Mouse (Mus musculus) megakaryocyte, embryonic 14.5 days (primary cell): ENCODE results near the gene Tcf12. TPM values are rescaled to one million over a fixed set of nuclear protein-coding genes. Genes with fewer than 3 reads are reported as not detected.

Experiments
- H3K27me3 ChIP-seq: replicated peaks from 2 replicates; pipeline ENCODE3; 2012; ENCODE audit warnings: inconsistent platforms
- H3K36me3 ChIP-seq: replicated peaks from 2 replicates; pipeline ENCODE3; 2012; ENCODE audit warnings: low read length, inconsistent platforms, mixed read lengths
- H3K4me1 ChIP-seq: 2 replicates; pipeline ENCODE4 v1.6.1; 2012; ENCODE audit warnings: inconsistent platforms
- H3K4me3 ChIP-seq: replicated peaks from 2 replicates; pipeline ENCODE3; 2012; ENCODE audit warnings: moderate library complexity, mild to moderate bottlenecking, inconsistent platforms
- H3K9me3 ChIP-seq: 2 replicates; pipeline ENCODE4 v1.6.1; 2012; ENCODE audit warnings: inconsistent platforms
- FLI1 ChIP-seq: IDR thresholded peaks from 2 replicates; pipeline ENCODE4 v1.6.1; 2012; ENCODE audit warnings: low read length, inconsistent platforms, mixed read lengths
- GATA1 ChIP-seq: IDR thresholded peaks from 3 replicates; pipeline ENCODE4 v1.6.1; 2012; ENCODE audit warnings: mixed read lengths, low read length, inconsistent platforms, borderline replicate concordance
- polyA plus RNA-seq: library from polyadenylated mRNA; stranded (reverse); fragments of >175 nt; gene quantifications from 2 replicates; pipeline ENCODE4 v1.2.3, GENCODE M21; 2012; ENCODE audit warnings: low replicate concordance; ENCODE audit not compliant: insufficient read depth

The Tcf12 gene
- polyA plus RNA-seq, 1 experiment = 6.1 TPM

- H3K9me3 ChIP-seq = peaks cover 8% of the 10 kb centered on the region
- H3K4me3 ChIP-seq = no peak overlapping the region
- no peaks in the 10 kb centered on the region for H3K36me3 ChIP-seq
- H3K27me3 ChIP-seq = peaks cover 50% of the 10 kb centered on the region
- TF ChIP-seq FLI1 (no peak), GATA1 (no peak)
- no peaks in the 10 kb centered on the region for H3K4me1 ChIP-seq
Measured at GRCm38 (mm10) chr9:71799598-71799997, 312.1 kb downstream of the Tcf12 start.

- TF ChIP-seq GATA1 (no peak), FLI1 (no peak)
- H3K27me3 ChIP-seq = peaks cover 42% of the 10 kb centered on the region
- H3K9me3 ChIP-seq = peaks cover 8% of the 10 kb centered on the region
- H3K4me3 ChIP-seq = no peak overlapping the region
- no peaks in the 10 kb centered on the region for H3K4me1 ChIP-seq
- H3K36me3 ChIP-seq = no peaks in the 10 kb centered on the region
Measured at GRCm38 (mm10) chr9:71798176-71798575, 313.5 kb downstream of the Tcf12 start.

Other genes starting within 250 kb of the Tcf12 start
- 1.1 and 3.3 TPM in 2 replicates for gene Zfp280d, start 163.0 kb upstream of the Tcf12 start, polyA plus RNA-seq